Mouse (Mus musculus): ENCODE data around the gene Nln.

DNA sequence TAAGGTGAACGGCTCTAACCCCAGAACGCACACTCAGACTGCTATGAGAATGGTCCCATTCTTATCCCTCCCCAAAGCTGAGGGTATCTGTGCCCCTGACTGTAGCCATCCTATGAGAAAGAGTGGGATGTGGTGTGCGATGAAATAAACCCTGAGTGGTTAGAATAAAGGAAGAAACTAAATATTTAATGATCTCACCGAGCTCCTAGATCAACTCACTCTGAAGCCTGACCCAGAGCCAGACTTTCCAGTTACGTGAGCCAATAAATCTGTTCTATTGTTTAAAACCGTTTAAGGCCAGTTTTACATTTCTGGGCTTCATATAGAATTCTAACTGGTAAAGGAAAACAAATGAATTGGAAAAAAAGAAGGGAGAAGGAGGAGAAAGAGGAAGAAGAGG lies 32.4 kb downstream of the Nln start:
- no peak for TF ChIP-seq CTCF (IDR thresholded peaks at IDR 0.05; ENCODE audit: extremely low read depth, insufficient read length, insufficient replicate concordance, low read depth, low read length)
- no peak for TF ChIP-seq POLR2A (IDR thresholded peaks at IDR 0.05; ENCODE audit: low read depth, low read length)
